Mouse (Mus musculus): ENCODE data around the gene Eva1a. TPM values are rescaled to one million over a fixed set of nuclear protein-coding genes. Genes with fewer than 3 reads are reported as not detected.

Gene Eva1a
- total RNA-seq, 4 experiments from 2014 or later = 10.2 to 13.8 (median 13.0) TPM

- DNase-seq (ENCODE audit: low spot score in 2 of 2) = peak in 1 of 2 experiments; percentile 18
These were observed 84.3 kb downstream of the Eva1a start for GRCm38 (mm10) chr6:82125134-82125533.

DNA sequence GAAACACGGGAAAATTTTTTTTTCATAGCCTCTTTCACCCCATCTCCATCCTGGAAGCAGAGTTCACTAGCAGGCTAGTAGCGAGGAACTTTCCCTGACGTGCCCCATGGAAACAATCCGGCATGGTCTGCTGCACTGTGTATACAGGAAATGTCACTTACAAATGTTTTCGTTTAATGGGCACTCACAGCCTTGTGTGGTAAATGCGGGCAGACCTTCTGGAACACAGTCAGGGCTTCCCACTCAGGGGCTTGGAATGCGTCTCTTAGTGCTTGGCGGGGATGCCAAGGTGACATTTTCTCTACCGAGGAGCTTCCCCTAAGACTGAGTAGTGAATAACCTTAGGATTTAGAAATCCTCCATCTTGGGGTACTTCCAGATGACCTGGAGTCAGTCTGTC lies 87.0 kb downstream of the Eva1a start:
- no peak for DNase-seq (ENCODE audit: low spot score in 2 of 2)

- DNase-seq (ENCODE audit: low spot score in 2 of 2) = no peak
These were observed 88.9 kb downstream of the Eva1a start for GRCm38 (mm10) chr6:82129630-82130217.

GRCm38 (mm10) chr6:82132876-82133591 lies 92.2 kb downstream of the Eva1a start:
- DNase-seq (ENCODE audit: low spot score in 2 of 2) = no peak

DNA sequence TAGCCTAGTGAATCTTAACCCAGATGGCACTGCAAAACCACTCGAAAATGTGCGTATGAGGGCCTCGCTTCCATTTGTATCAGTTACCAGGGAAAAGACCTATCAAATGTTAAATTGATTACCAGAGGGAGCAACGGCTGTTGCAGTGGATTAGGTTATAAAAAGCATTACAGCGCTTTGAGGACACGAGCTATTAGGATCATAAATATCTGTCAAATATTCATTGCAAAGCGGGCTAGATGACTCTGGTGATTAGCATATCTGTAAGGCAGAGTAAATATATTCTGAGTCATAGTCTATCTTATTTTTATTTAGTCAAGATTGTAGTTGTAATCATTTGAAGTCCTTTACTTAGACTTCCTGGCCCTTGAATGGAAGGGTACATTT lies 92.7 kb downstream of the Eva1a start:
- DNase-seq (ENCODE audit: low spot score in 2 of 2) = no peak

DNA sequence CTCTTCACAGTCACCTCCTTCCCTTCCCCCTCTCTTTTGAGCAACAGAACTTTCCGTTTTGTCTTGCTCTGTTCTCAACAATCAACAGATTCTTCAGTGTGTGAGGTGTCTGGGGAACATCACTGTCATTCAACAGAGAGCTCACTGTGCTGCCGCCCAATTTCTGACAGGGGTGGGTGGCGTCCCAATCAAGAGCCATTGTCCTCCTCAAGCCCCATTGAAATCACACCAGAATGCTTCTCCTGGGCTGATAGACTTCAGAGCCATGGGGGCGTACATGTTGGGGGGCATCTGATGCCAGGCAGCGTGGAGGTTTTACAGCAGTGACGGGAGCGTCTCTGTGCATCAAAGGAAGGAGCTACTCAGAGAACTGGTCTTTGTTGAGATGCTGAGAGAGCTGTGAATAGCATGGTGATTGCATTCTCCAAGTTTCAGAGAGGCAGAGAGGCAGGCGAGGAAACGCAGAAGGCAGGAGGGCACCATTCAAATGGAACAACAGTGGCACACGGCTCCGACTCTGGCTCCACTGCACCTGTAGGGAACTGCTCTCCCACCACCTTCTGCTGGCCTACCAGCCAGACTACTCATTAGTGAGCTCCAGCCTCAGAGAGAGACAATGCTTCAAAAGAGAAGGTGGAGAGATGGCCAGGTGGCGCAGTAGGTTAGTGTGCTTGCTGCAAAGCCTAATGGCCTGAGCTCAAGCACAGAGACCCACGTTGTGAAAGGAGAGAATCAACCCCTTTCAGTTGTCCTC lies 95.3 kb downstream of the Eva1a start:
- no peak for DNase-seq (ENCODE audit: low spot score in 2 of 2)

Other genes starting within 250 kb of the Eva1a start
- gene Gcfc2, start 117.4 kb upstream of the Eva1a start, total RNA-seq (2022) = 10 to 100 TPM in 3 of 4 experiments, 1 to 10 TPM in 1; 8.2 to 13.7 (median 10.7) TPM
- 10 to 100 TPM; 32.4 to 41.1 (median 34.5) TPM for gene Mrpl19, start 75.1 kb upstream of the Eva1a start, total RNA-seq (2022)